ENCODE assay signal across 12 mouse cellular contexts in the genomic region with DNA sequence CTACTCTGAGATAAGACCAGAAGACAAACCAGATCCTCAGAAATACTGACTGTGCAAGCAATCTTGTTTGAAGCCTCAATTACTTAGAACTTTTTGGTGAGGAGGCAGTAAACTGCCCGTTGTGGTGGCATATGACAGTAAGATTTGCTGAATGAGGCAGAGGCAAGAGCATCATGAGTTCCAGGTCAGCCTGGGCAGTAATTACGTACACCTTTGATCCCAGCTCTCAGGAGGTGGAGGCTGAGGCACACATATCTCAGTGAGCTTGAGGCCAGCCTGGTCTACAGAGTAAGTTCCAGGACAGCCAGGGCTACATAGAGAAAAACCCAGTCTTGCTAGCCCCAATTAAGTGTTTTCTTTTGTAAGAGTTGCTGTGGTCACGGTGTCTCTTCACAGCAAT. TPM values are rescaled to one million over a fixed set of nuclear protein-coding genes. Genes with fewer than 3 reads are reported as not detected.
DNase-seq lines count a peak whose midpoint lies in the region; ATAC-seq and TF ChIP-seq lines count a peak whose summit lies in the region.
"Had no signal": no experiment of that assay in that cellular context is flagged by ENCODE, and none has a peak within 500 bp of the region (broad histone marks: within the 10 kb centered on the region; RNA-seq: fewer than 3 reads in every experiment).

No protein-coding gene starts in this region.

- WGBS in heart, embryonic 16.5 days = 70% methylated on average over 3 of the region's 3 CpGs
- 66% methylated on average over 3 of the region's 3 CpGs for WGBS in embryonic facial prominence, embryonic 15.5 days
- 46% methylated on average over 3 of the region's 3 CpGs for WGBS in hindbrain, embryonic 14.5 days
- WGBS in midbrain, postnatal 0 days = 50% methylated on average over 3 of the region's 3 CpGs

- peaks cover 15% of the 10 kb centered on the region for H3K4me1 ChIP-seq in heart, embryonic 16.5 days (ENCODE audit: control insufficient read depth, insufficient read depth, low read length)
- H3K4me1 ChIP-seq in embryonic facial prominence, embryonic 15.5 days = peaks cover 6% of the 10 kb centered on the region
- H3K4me1 ChIP-seq in hindbrain, embryonic 14.5 days (replicated peaks; ENCODE audit: control insufficient read depth, insufficient read depth, low read length) = peaks cover 14% of the 10 kb centered on the region
- no peaks in the 10 kb centered on the region for H3K4me1 ChIP-seq in midbrain, postnatal 0 days (ENCODE audit: insufficient read depth, low read length)

- TF ChIP-seq CTCF in midbrain, postnatal 0 days (IDR thresholded peaks at IDR 0.05) = no peak

- peak overlapping the region; percentile 0 for H3K9ac ChIP-seq in heart, embryonic 16.5 days (ENCODE audit: low read length)
- no peak overlapping the region for H3K9ac ChIP-seq in embryonic facial prominence, embryonic 15.5 days
- peak overlapping the region; percentile 4; the same call in 1 of the 2 replicates for H3K9ac ChIP-seq in hindbrain, embryonic 14.5 days
- no peak overlapping the region for H3K9ac ChIP-seq in midbrain, postnatal 0 days (replicated peaks; ENCODE audit: low read length, poor library complexity, severe bottlenecking)

- H3K27ac ChIP-seq in heart, embryonic 16.5 days (ENCODE audit: low read length) = peak overlapping the region; percentile 62
- peak overlapping the region; percentile 60 for H3K27ac ChIP-seq in embryonic facial prominence, embryonic 15.5 days (replicated peaks)
- H3K27ac ChIP-seq in hindbrain, embryonic 14.5 days = peak overlapping the region; percentile 77
- peak overlapping the region; percentile 34 for H3K27ac ChIP-seq in midbrain, postnatal 0 days (ENCODE audit: low read depth, low read length)

- no peak overlapping the region for H3K4me3 ChIP-seq in heart, embryonic 16.5 days (ENCODE audit: low read length)
- H3K4me3 ChIP-seq in embryonic facial prominence, embryonic 15.5 days (replicated peaks) = no peak overlapping the region
- no peak overlapping the region for H3K4me3 ChIP-seq in hindbrain, embryonic 14.5 days (replicated peaks; ENCODE audit: low read length)
- H3K4me3 ChIP-seq in midbrain, postnatal 0 days (ENCODE audit: low read depth, low read length) = no peak overlapping the region

- no peak for DNase-seq in heart, adult 9 months (ENCODE audit: low spot score in 2 of 2)
- no peak for DNase-seq in hindbrain, embryonic 14.5 days (ENCODE audit: low spot score)
- DNase-seq in midbrain, postnatal 0 days (ENCODE audit: low spot score) = no peak
- no peak for DNase-seq in thymus, postnatal 25 days
- DNase-seq in urinary bladder, adult 18-20 months (ENCODE audit: low spot score in 2 of 2) = no peak
- no peak for DNase-seq in cerebellum, postnatal 14 days
- DNase-seq: kidney, adult 9 months; thymus, postnatal 4 days had no signal

- no peak for ATAC-seq in heart, embryonic 16.5 days (replicated peaks; ENCODE audit: extremely low read depth, insufficient read depth, low FRiP score)
- ATAC-seq in embryonic facial prominence, embryonic 15.5 days (ENCODE audit: insufficient number of reproducible peaks, low FRiP score, low TSS enrichment, low read depth) = no peak
- no peak for ATAC-seq in hindbrain, embryonic 14.5 days (ENCODE audit: low FRiP score)
- ATAC-seq in midbrain, postnatal 0 days (ENCODE audit: low FRiP score) = no peak

- no peaks in the 10 kb centered on the region for H3K27me3 ChIP-seq in heart, embryonic 16.5 days (ENCODE audit: control insufficient read depth, insufficient read depth, low read length)
- no peaks in the 10 kb centered on the region for H3K27me3 ChIP-seq in embryonic facial prominence, embryonic 15.5 days
- no peaks in the 10 kb centered on the region for H3K27me3 ChIP-seq in hindbrain, embryonic 14.5 days (ENCODE audit: control insufficient read depth, insufficient read depth, low read length)
- no peaks in the 10 kb centered on the region for H3K27me3 ChIP-seq in midbrain, postnatal 0 days (ENCODE audit: insufficient read depth, low read length)
- H3K27me3 ChIP-seq: CH12.LX had no signal

- no peaks in the 10 kb centered on the region for H3K9me3 ChIP-seq in heart, embryonic 16.5 days (replicated peaks; ENCODE audit: control insufficient read depth, low read length)
- no peaks in the 10 kb centered on the region for H3K9me3 ChIP-seq in embryonic facial prominence, embryonic 15.5 days (replicated peaks)
- no peaks in the 10 kb centered on the region for H3K9me3 ChIP-seq in hindbrain, embryonic 14.5 days (ENCODE audit: control insufficient read depth, low read length)
- no peaks in the 10 kb centered on the region for H3K9me3 ChIP-seq in midbrain, postnatal 0 days (ENCODE audit: low read length)

- peaks cover 7% of the 10 kb centered on the region; the same call in 1 of the 2 replicates for H3K36me3 ChIP-seq in heart, embryonic 16.5 days (ENCODE audit: control insufficient read depth, insufficient read depth)
- 0 out of 2 replicates have a peak, but pooled peaks cover 10% of the 10 kb centered on the region for H3K36me3 ChIP-seq in embryonic facial prominence, embryonic 15.5 days
- H3K36me3 ChIP-seq in hindbrain, embryonic 14.5 days (replicated peaks; ENCODE audit: control insufficient read depth, insufficient read depth) = no peaks in the 10 kb centered on the region; the same call in 1 of the 2 replicates
- H3K36me3 ChIP-seq in midbrain, postnatal 0 days (ENCODE audit: insufficient read depth, low read length) = no peaks in the 10 kb centered on the region

- no peak overlapping the region for H3K4me2 ChIP-seq in heart, embryonic 16.5 days (ENCODE audit: low read depth, low read length)
- no peak overlapping the region for H3K4me2 ChIP-seq in embryonic facial prominence, embryonic 15.5 days (replicated peaks)
- H3K4me2 ChIP-seq in hindbrain, embryonic 14.5 days (replicated peaks) = peak overlapping the region; percentile 2; the same call in 1 of the 2 replicates
- no peak overlapping the region for H3K4me2 ChIP-seq in midbrain, postnatal 0 days (ENCODE audit: low read depth, low read length, poor library complexity, severe bottlenecking)

RNA-seq across cellular contexts. Expression of a gene that starts 48.9 kb away (rescaled TPM):
- 27.8 and 36.4 TPM in 2 replicates for polyA plus RNA-seq in heart, embryonic 16.5 days (2015; fragmentation: Nextera tagmentation; extraction: Ambion mirVana)
- 51.0 and 54.2 TPM in 2 replicates for polyA plus RNA-seq in embryonic facial prominence, embryonic 15.5 days (2015; fragmentation: Nextera tagmentation; extraction: Ambion mirVana)
- 25.7 and 26.3 TPM in 2 replicates for polyA plus RNA-seq in hindbrain, embryonic 14.5 days (2014; fragmentation: Nextera tagmentation; extraction: Ambion mirVana)
- total RNA-seq in midbrain, postnatal 0 days (2014; rRNA removed) = 42.5 and 50.8 TPM in 2 replicates
- polyA plus RNA-seq in midbrain, postnatal 0 days (2015; fragmentation: Nextera tagmentation; extraction: Ambion mirVana) = 13.9 and 14.0 TPM in 2 replicates
- total RNA-seq: megakaryocyte-erythroid progenitor cell, adult 5-6 weeks had no signal

Comparison
In these comparisons a context has a peak if more than half of its experiments do, and no peak if none do; other contexts are left out.
1. H3K9ac ChIP-seq: peak in heart, embryonic 16.5 days (single experiment) and hindbrain, embryonic 14.5 days (single experiment); none in embryonic facial prominence, embryonic 15.5 days (single experiment) and midbrain, postnatal 0 days (single experiment).
2. Peak in every context shown above with its lines, with median percentiles within 50 percentile points of each other: H3K27ac ChIP-seq.